Mouse (Mus musculus) gastrocnemius, postnatal 14 days (tissue): Measurements from ENCODE around the gene Prkcq. TPM values are rescaled to one million over a fixed set of nuclear protein-coding genes. Genes with fewer than 3 reads are reported as not detected.

ENCODE experiments used
- DNase-seq: peaks from one replicate; pipeline ENCODE4 v3.0.0; 2021; ENCODE audit warnings: mixed read lengths
- intact Hi-C: fragments of 180-260 bp; cut with DNase I; formaldehyde crosslinking; loops from one replicate; pipeline ENCODE4 v1.15.1; 2025; ENCODE audit warnings: low total_unique reads
- total RNA-seq, 2 experiments: library from RNA; stranded (reverse); gene quantifications; 2 replicates each; pipeline ENCODE4 v1.2.3; 2021

Gene Prkcq
- total RNA-seq, 2 experiments from 2014 or later, result 42.0 to 47.9 TPM

- DNase-seq, result no peak
Measured at GRCm38 (mm10) chr2:11181510-11181909, 9.6 kb downstream of the Prkcq start.

GRCm38 (mm10) chr2:11182096-11182495 lies 10.2 kb downstream of the Prkcq start:
- intact Hi-C loops, result no loop called here
- no peak for DNase-seq

More at GRCm38 (mm10) chr2:11181510-11181909, 9.6 kb downstream of the Prkcq start:
- intact Hi-C loops, result no loop called here

- intact Hi-C loops, result no loop called here
- peak; percentile 54 for DNase-seq
Measured at GRCm38 (mm10) chr2:11183991-11184390, 12.1 kb downstream of the Prkcq start.

GRCm38 (mm10) chr2:11186586-11186985 lies 14.7 kb downstream of the Prkcq start:
- no peak for DNase-seq
- intact Hi-C loops, result no loop called here

- DNase-seq, result no peak
- intact Hi-C loops, result no loop called here
Measured at GRCm38 (mm10) chr2:11187166-11187565, 15.3 kb downstream of the Prkcq start.

GRCm38 (mm10) chr2:11188279-11188678 lies 16.4 kb downstream of the Prkcq start:
- intact Hi-C loops, result no loop called here

GRCm38 (mm10) chr2:11189150-11189767 lies 17.4 kb downstream of the Prkcq start:
- DNase-seq, result no peak
- intact Hi-C loops, result no loop called here

More at GRCm38 (mm10) chr2:11188279-11188678, 16.4 kb downstream of the Prkcq start:
- no peak for DNase-seq

GRCm38 (mm10) chr2:11192281-11193098 lies 20.6 kb downstream of the Prkcq start:
- intact Hi-C loops, result no loop called here
- no peak for DNase-seq

- no peak for DNase-seq
- intact Hi-C loops, result no loop called here
Measured at GRCm38 (mm10) chr2:11193099-11193618, 21.3 kb downstream of the Prkcq start.

GRCm38 (mm10) chr2:11194732-11195340 lies 22.9 kb downstream of the Prkcq start:
- intact Hi-C loops, result no loop called here
- DNase-seq, result no peak

GRCm38 (mm10) chr2:11196071-11196470 lies 24.2 kb downstream of the Prkcq start:
- intact Hi-C loops, result no loop called here
- no peak for DNase-seq

- intact Hi-C loops, result no loop called here
- DNase-seq, result no peak
Measured at GRCm38 (mm10) chr2:11196952-11197559, 25.1 kb downstream of the Prkcq start.

GRCm38 (mm10) chr2:11199624-11200023 lies 27.7 kb downstream of the Prkcq start:
- no peak for DNase-seq
- intact Hi-C loops, result no loop called here

GRCm38 (mm10) chr2:11202841-11203240 lies 30.9 kb downstream of the Prkcq start:
- DNase-seq, result no peak
- intact Hi-C loops, result no loop called here

GRCm38 (mm10) chr2:11203261-11203660 lies 31.4 kb downstream of the Prkcq start:
- intact Hi-C loops, result no loop called here
- DNase-seq, result no peak

GRCm38 (mm10) chr2:11204232-11204631 lies 32.3 kb downstream of the Prkcq start:
- DNase-seq, result no peak
- intact Hi-C loops, result no loop called here

GRCm38 (mm10) chr2:11204961-11205360 lies 33.1 kb downstream of the Prkcq start:
- intact Hi-C loops, result no loop called here
- DNase-seq, result no peak

GRCm38 (mm10) chr2:11205720-11206119 lies 33.8 kb downstream of the Prkcq start:
- intact Hi-C loops, result no loop called here
- DNase-seq, result no peak

- no peak for DNase-seq
- intact Hi-C loops, result no loop called here
Measured at GRCm38 (mm10) chr2:11208263-11208662, 36.4 kb downstream of the Prkcq start.

- DNase-seq, result no peak
- intact Hi-C loops, result no loop called here
Measured at GRCm38 (mm10) chr2:11209335-11209734, 37.4 kb downstream of the Prkcq start.
